Mouse (Mus musculus) heart, adult 2 months (tissue): Measurements from ENCODE around the gene Lsm2.

Experiments used
- CTCF ChIP-seq: fragments of 200-600 bp; IDR thresholded peaks from 2 replicates; pipeline ENCODE4 v1.8.1; 2022; ENCODE audit warnings: antibody characterized with exemption, mild to moderate bottlenecking, moderate library complexity
- EP300 ChIP-seq: fragments of 200-500 bp; IDR thresholded peaks from 2 replicates; pipeline ENCODE4 v1.6.1; 2011; ENCODE audit warnings: low read depth, low read length, control low read depth; ENCODE audit not compliant: insufficient read depth
- POLR2A ChIP-seq: fragments of 200-500 bp; IDR thresholded peaks from 2 replicates; pipeline ENCODE4 v1.6.1; 2011; ENCODE audit warnings: mild to moderate bottlenecking, low read depth, low read length, control low read depth; ENCODE audit not compliant: insufficient read depth

- TF ChIP-seq POLR2A (no peak), CTCF (no peak), EP300 (no peak)
Measured at GRCm38 (mm10) chr17:34964640-34965049, 17.0 kb upstream of the Lsm2 start.
